Mouse (Mus musculus) B cell, adult 67 days (primary cell): Measurements from ENCODE around the gene Gdf3. TPM values are rescaled to one million over a fixed set of nuclear protein-coding genes. Genes with fewer than 3 reads are reported as not detected.

Experiments
- total RNA-seq, 2 experiments: library from RNA; stranded (reverse); gene quantifications; 4 replicates each; pipeline ENCODE4 v1.2.4; 2023

Gene Gdf3
- total RNA-seq, result not detected

GRCm38 (mm10) chr6:122609771-122610170 lies at the start of gene Gdf3:
TSS of gene Gdf3 (minus strand) at chr6:122610087.

GRCm38 (mm10) chr6:122626110-122626509 lies 16.2 kb upstream of the Gdf3 start, which contains the start of gene Dppa3:
TSS of gene Dppa3 (plus strand) at chr6:122626410.

GRCm38 (mm10) chr6:122602242-122602991 lies 7.5 kb downstream of the Gdf3 start, which contains the start of gene Apobec1:
TSS of gene Apobec1 (minus strand) at chr6:122602444.

Other genes with a start within 250 kb of the Gdf3 start
- not detected for gene Rimklb, start 111.3 kb downstream of the Gdf3 start, total RNA-seq
- gene Mfap5, start 104.2 kb downstream of the Gdf3 start, total RNA-seq, result not detected
- gene Aicda, start 56.3 kb downstream of the Gdf3 start, total RNA-seq, result 1 to 10 TPM; 1.3 to 1.7 TPM
- 10 to 100 TPM; 79.0 to 85.0 TPM for gene Apobec1, start 7.6 kb downstream of the Gdf3 start, total RNA-seq
- gene Dppa3, start 16.3 kb upstream of the Gdf3 start, total RNA-seq, result not detected
- gene Nanog, start 97.4 kb upstream of the Gdf3 start, total RNA-seq, result not detected
- gene Slc2a3, start 191.6 kb upstream of the Gdf3 start, total RNA-seq, result 10 to 100 TPM; 45.1 to 58.4 TPM
- gene Foxj2, start 209.8 kb upstream of the Gdf3 start, total RNA-seq, result 10 to 100 TPM; 55.9 to 59.4 TPM
- gene C3ar1, start 246.1 kb upstream of the Gdf3 start, total RNA-seq, result under 1 TPM in 1 of 2 experiments, not detected in 1; 0.17 TPM